Mouse (Mus musculus): Measurements from ENCODE around the gene Fgfr2.

- no peak for TF ChIP-seq CEBPB (IDR thresholded peaks at IDR 0.05; ENCODE audit: insufficient read depth, poor library complexity, severe bottlenecking)
- TF ChIP-seq POLR2A (IDR thresholded peaks at IDR 0.05; ENCODE audit: insufficient read length, low read depth), result no peak
- no peak for TF ChIP-seq REST (IDR thresholded peaks at IDR 0.05; ENCODE audit: insufficient read depth, insufficient read length)
- TF ChIP-seq E2F4 (IDR thresholded peaks at IDR 0.05; ENCODE audit: insufficient read depth), result no peak
- no peak for TF ChIP-seq TCF3 (IDR thresholded peaks at IDR 0.05; ENCODE audit: insufficient read length, low read depth)
- TF ChIP-seq MYOG (IDR thresholded peaks at IDR 0.05; ENCODE audit: control insufficient read depth in 1 of 3, insufficient read depth in 1 of 3, insufficient read length in 2 of 3, low read depth in 2 of 3), result no peak
- TF ChIP-seq POLR2AphosphoS2 (IDR thresholded peaks at IDR 0.05; ENCODE audit: insufficient read length, low read depth), result no peak
- no peak for TF ChIP-seq MAX (IDR thresholded peaks at IDR 0.05; ENCODE audit: low read depth)
- TF ChIP-seq USF1 (IDR thresholded peaks at IDR 0.05; ENCODE audit: low read depth), result no peak
These were observed 2981.9 kb downstream of the Fgfr2 start for GRCm38 (mm10) chr7:130141088-130141873.
